Mouse (Mus musculus): Measurements from ENCODE around the gene Arhgap23. TPM values are rescaled to one million over a fixed set of nuclear protein-coding genes. Genes with fewer than 3 reads are reported as not detected.

Gene Arhgap23
- polyA plus RNA-seq, 1 experiment, result 14.9 TPM

GRCm38 (mm10) chr11:97547957-97548706, 132.8 kb downstream of the Arhgap23 start:
- WGBS, result 77% methylated on average over 12 of the region's 12 CpGs

GRCm38 (mm10) chr11:97548757-97549156, 133.4 kb downstream of the Arhgap23 start:
- no peaks in the 10 kb centered on the region for H3K36me3 ChIP-seq (ENCODE audit: control insufficient read depth, insufficient read depth, low read length)
- 66% methylated on average over 8 of the region's 8 CpGs for WGBS
- H3K4me3 ChIP-seq (ENCODE audit: insufficient read depth, low read depth, low read length), result no peak overlapping the region
- TF ChIP-seq CTCF (conservative IDR thresholded peaks at IDR 0.05; ENCODE audit: insufficient read depth, insufficient read length, low read depth, low read length) (no peak), POLR2A (IDR thresholded peaks at IDR 0.05; ENCODE audit: low read depth, low read length) (no peak)
- no peak overlapping the region for H3K27ac ChIP-seq (ENCODE audit: insufficient read depth, low read depth, low read length)
- peaks cover 2% of the 10 kb centered on the region; the same call in 1 of the 2 replicates for H3K27me3 ChIP-seq (replicated peaks; ENCODE audit: control insufficient read depth, insufficient read depth, low read length)
- H3K4me1 ChIP-seq (ENCODE audit: control insufficient read depth, insufficient read depth, low read length), result peaks cover 3% of the 10 kb centered on the region; the same call in 1 of the 2 replicates
- DNase-seq, result no peak

More at GRCm38 (mm10) chr11:97547957-97548706, 132.8 kb downstream of the Arhgap23 start:
- Histone ChIP-seq H3K27ac (ENCODE audit: insufficient read depth, low read depth, low read length) (no peak overlapping the region), H3K36me3 (ENCODE audit: control insufficient read depth, insufficient read depth, low read length) (no peaks in the 10 kb centered on the region), H3K27me3 (replicated peaks; ENCODE audit: control insufficient read depth, insufficient read depth, low read length) (peaks cover 2% of the 10 kb centered on the region; the same call in 1 of the 2 replicates), H3K4me1 (ENCODE audit: control insufficient read depth, insufficient read depth, low read length) (peaks cover 9% of the 10 kb centered on the region; the same call in 1 of the 2 replicates), H3K4me3 (ENCODE audit: insufficient read depth, low read depth, low read length) (no peak overlapping the region)
- TF ChIP-seq POLR2A (IDR thresholded peaks at IDR 0.05; ENCODE audit: low read depth, low read length) (no peak), CTCF (conservative IDR thresholded peaks at IDR 0.05; ENCODE audit: insufficient read depth, insufficient read length, low read depth, low read length) (no peak)
- DNase-seq, result no peak

Other genes starting within 250 kb of the Arhgap23 start
- gene Kpnb1, start 227.7 kb upstream of the Arhgap23 start, polyA plus RNA-seq (2012; rRNA removed), result 22.3 and 25.6 TPM in 2 replicates
- gene Npepps, start 134.9 kb upstream of the Arhgap23 start, polyA plus RNA-seq (2012; rRNA removed), result 23.1 and 25.3 TPM in 2 replicates
- gene Mrpl45, start 99.8 kb upstream of the Arhgap23 start, polyA plus RNA-seq (2012; rRNA removed), result 20.4 and 25.5 TPM in 2 replicates
- gene Gpr179, start 63.5 kb upstream of the Arhgap23 start, polyA plus RNA-seq (2012; rRNA removed), result 0.08 TPM in 2 replicates
- 12.9 and 13.5 TPM in 2 replicates for gene Socs7, start 53.0 kb upstream of the Arhgap23 start, polyA plus RNA-seq (2012; rRNA removed)
- gene 4933428G20Rik, start 84.8 kb downstream of the Arhgap23 start, polyA plus RNA-seq (2012; rRNA removed), result not detected in 2 replicates
- gene Srcin1, start 160.7 kb downstream of the Arhgap23 start, polyA plus RNA-seq (2012; rRNA removed), result 13.0 and 13.2 TPM in 2 replicates
- gene Epop, start 214.2 kb downstream of the Arhgap23 start, polyA plus RNA-seq (2012; rRNA removed), result 0.86 and 1.2 TPM in 2 replicates
- 36.6 and 40.4 TPM in 2 replicates for gene Mllt6, start 247.9 kb downstream of the Arhgap23 start, polyA plus RNA-seq (2012; rRNA removed)

Measured in kidney, adult 2 months (tissue).